Mouse (Mus musculus): ENCODE results near the gene Pgam1. TPM values are rescaled to one million over a fixed set of nuclear protein-coding genes. Genes with fewer than 3 reads are reported as not detected.
"Not testable (repeated sequence)": the region's sequence is repeated elsewhere in the genome, so short reads cannot be mapped to it uniquely, and the experiment has no call there.

Pgam1 gene
- polyA plus RNA-seq, 1 experiment from 2014 or later = 651 TPM

- H3K4me3 ChIP-seq (ENCODE audit: low read depth, low read length); H3K27ac ChIP-seq (ENCODE audit: low read length): not testable (repeated sequence)
Observed at GRCm38 (mm10) chr19:41914592-41914882, 2.8 kb downstream of the Pgam1 start.

GRCm38 (mm10) chr19:41915294-41915693 lies 3.6 kb downstream of the Pgam1 start:
- no peaks in the 10 kb centered on the region for H3K27me3 ChIP-seq (ENCODE audit: control insufficient read depth, insufficient read depth, low read length)
- no peak overlapping the region for H3K9ac ChIP-seq (replicated peaks; ENCODE audit: low read depth, low read length)
- no peak overlapping the region for H3K4me3 ChIP-seq (ENCODE audit: low read depth, low read length)
- no peaks in the 10 kb centered on the region for H3K9me3 ChIP-seq (ENCODE audit: control insufficient read depth, low read depth, low read length)
- peaks cover 39% of the 10 kb centered on the region for H3K36me3 ChIP-seq (ENCODE audit: control insufficient read depth, insufficient read depth, low read length)
- H3K4me2 ChIP-seq (replicated peaks; ENCODE audit: low read depth, low read length) = no peak overlapping the region
- ATAC-seq (ENCODE audit: insufficient number of reproducible peaks, insufficient read depth, low FRiP score, low read depth) = no peak
- H3K4me1 ChIP-seq (ENCODE audit: control insufficient read depth, insufficient read depth, low read length) = peaks cover 14% of the 10 kb centered on the region; the same call in 1 of the 2 replicates
- WGBS = 84% methylated on average over 3 of the region's 3 CpGs
- no peak overlapping the region for H3K27ac ChIP-seq (ENCODE audit: low read length)

More at GRCm38 (mm10) chr19:41914592-41914882, 2.8 kb downstream of the Pgam1 start:
- Histone ChIP-seq H3K4me1 (ENCODE audit: control insufficient read depth, insufficient read depth, low read length) (peaks cover 14% of the 10 kb centered on the region; the same call in 1 of the 2 replicates), H3K36me3 (ENCODE audit: control insufficient read depth, insufficient read depth, low read length) (peaks cover 34% of the 10 kb centered on the region)
- not testable (repeated sequence) for H3K4me2 ChIP-seq (replicated peaks; ENCODE audit: low read depth, low read length); H3K9me3 ChIP-seq (ENCODE audit: control insufficient read depth, low read depth, low read length); H3K27me3 ChIP-seq (ENCODE audit: control insufficient read depth, insufficient read depth, low read length); H3K9ac ChIP-seq (replicated peaks; ENCODE audit: low read depth, low read length); ATAC-seq (ENCODE audit: insufficient number of reproducible peaks, insufficient read depth, low FRiP score, low read depth)

- WGBS = 81% methylated on average over 4 of the region's 4 CpGs
- no peak overlapping the region for H3K4me2 ChIP-seq (replicated peaks; ENCODE audit: low read depth, low read length)
- no peaks in the 10 kb centered on the region for H3K27me3 ChIP-seq (ENCODE audit: control insufficient read depth, insufficient read depth, low read length)
- H3K4me3 ChIP-seq (ENCODE audit: low read depth, low read length) = no peak overlapping the region
- H3K4me1 ChIP-seq (ENCODE audit: control insufficient read depth, insufficient read depth, low read length) = peaks cover 14% of the 10 kb centered on the region; the same call in 1 of the 2 replicates
- no peak for ATAC-seq (ENCODE audit: insufficient number of reproducible peaks, insufficient read depth, low FRiP score, low read depth)
- H3K27ac ChIP-seq (ENCODE audit: low read length) = no peak overlapping the region
- no peak overlapping the region for H3K9ac ChIP-seq (replicated peaks; ENCODE audit: low read depth, low read length)
- no peaks in the 10 kb centered on the region for H3K9me3 ChIP-seq (ENCODE audit: control insufficient read depth, low read depth, low read length)
- H3K36me3 ChIP-seq (ENCODE audit: control insufficient read depth, insufficient read depth, low read length) = peaks cover 43% of the 10 kb centered on the region
Observed at GRCm38 (mm10) chr19:41916853-41917252, 5.1 kb downstream of the Pgam1 start.

GRCm38 (mm10) chr19:41919471-41919870 lies 7.7 kb downstream of the Pgam1 start:
- Histone ChIP-seq H3K9me3 (ENCODE audit: control insufficient read depth, low read depth, low read length) (no peaks in the 10 kb centered on the region), H3K4me3 (ENCODE audit: low read depth, low read length) (no peak overlapping the region), H3K4me2 (replicated peaks; ENCODE audit: low read depth, low read length) (no peak overlapping the region), H3K9ac (replicated peaks; ENCODE audit: low read depth, low read length) (no peak overlapping the region), H3K27ac (ENCODE audit: low read length) (no peak overlapping the region), H3K36me3 (ENCODE audit: control insufficient read depth, insufficient read depth, low read length) (peaks cover 59% of the 10 kb centered on the region), H3K4me1 (ENCODE audit: control insufficient read depth, insufficient read depth, low read length) (no peaks in the 10 kb centered on the region), H3K27me3 (ENCODE audit: control insufficient read depth, insufficient read depth, low read length) (no peaks in the 10 kb centered on the region)
- ATAC-seq (ENCODE audit: insufficient number of reproducible peaks, insufficient read depth, low FRiP score, low read depth) = no peak
- 72% methylated on average over 4 of the region's 4 CpGs for WGBS

GRCm38 (mm10) chr19:41920412-41921067 lies 8.8 kb downstream of the Pgam1 start:
- Histone ChIP-seq H3K27me3 (ENCODE audit: control insufficient read depth, insufficient read depth, low read length) (no peaks in the 10 kb centered on the region), H3K4me2 (replicated peaks; ENCODE audit: low read depth, low read length) (no peak overlapping the region), H3K36me3 (ENCODE audit: control insufficient read depth, insufficient read depth, low read length) (peaks cover 54% of the 10 kb centered on the region), H3K27ac (ENCODE audit: low read length) (no peak overlapping the region), H3K9me3 (ENCODE audit: control insufficient read depth, low read depth, low read length) (no peaks in the 10 kb centered on the region), H3K4me3 (ENCODE audit: low read depth, low read length) (no peak overlapping the region), H3K4me1 (ENCODE audit: control insufficient read depth, insufficient read depth, low read length) (no peaks in the 10 kb centered on the region), H3K9ac (replicated peaks; ENCODE audit: low read depth, low read length) (no peak overlapping the region)
- ATAC-seq (ENCODE audit: insufficient number of reproducible peaks, insufficient read depth, low FRiP score, low read depth) = no peak
- 72% methylated on average over 5 of the region's 5 CpGs for WGBS

- Histone ChIP-seq H3K9ac (replicated peaks; ENCODE audit: low read depth, low read length) (peak overlapping the region; percentile 64), H3K27ac (ENCODE audit: low read length) (peak overlapping the region; percentile 63; the same call in 1 of the 2 replicates), H3K4me1 (ENCODE audit: control insufficient read depth, insufficient read depth, low read length) (peaks cover 15% of the 10 kb centered on the region), H3K9me3 (ENCODE audit: control insufficient read depth, low read depth, low read length) (no peaks in the 10 kb centered on the region), H3K4me2 (replicated peaks; ENCODE audit: low read depth, low read length) (peak overlapping the region; percentile 92), H3K36me3 (ENCODE audit: control insufficient read depth, insufficient read depth, low read length) (peaks cover 14% of the 10 kb centered on the region), H3K27me3 (ENCODE audit: control insufficient read depth, insufficient read depth, low read length) (no peaks in the 10 kb centered on the region), H3K4me3 (ENCODE audit: low read depth, low read length) (peak overlapping the region; percentile 96)
- no peak for ATAC-seq (ENCODE audit: insufficient number of reproducible peaks, insufficient read depth, low FRiP score, low read depth)
- under 1% methylated on average over 28 of the region's 28 CpGs for WGBS
Observed at GRCm38 (mm10) chr19:41932686-41933085, 21.0 kb downstream of the Pgam1 start.

- peak within 1 kb of the TSS; percentile 63; the same call in 1 of the 2 replicates for H3K27ac ChIP-seq (ENCODE audit: low read length)
- no peaks in the 10 kb centered on the region for H3K9me3 ChIP-seq (ENCODE audit: control insufficient read depth, low read depth, low read length)
- peak within 1 kb of the TSS; percentile 69 for H3K9ac ChIP-seq (replicated peaks; ENCODE audit: low read depth, low read length)
- peaks cover 15% of the 10 kb centered on the region for H3K4me1 ChIP-seq (ENCODE audit: control insufficient read depth, insufficient read depth, low read length)
- H3K36me3 ChIP-seq (ENCODE audit: control insufficient read depth, insufficient read depth, low read length) = peaks cover 21% of the 10 kb centered on the region
- ATAC-seq (ENCODE audit: insufficient number of reproducible peaks, insufficient read depth, low FRiP score, low read depth) = peak; percentile 100
- peak within 1 kb of the TSS; percentile 92 for H3K4me2 ChIP-seq (replicated peaks; ENCODE audit: low read depth, low read length)
- under 1% methylated on average over 47 of the region's 47 CpGs for WGBS
- H3K27me3 ChIP-seq (ENCODE audit: control insufficient read depth, insufficient read depth, low read length) = no peaks in the 10 kb centered on the region
- H3K4me3 ChIP-seq (ENCODE audit: low read depth, low read length) = peak within 1 kb of the TSS; percentile 96
Observed at GRCm38 (mm10) chr19:41933179-41934086, 21.7 kb downstream of the Pgam1 start, which contains the start of the genes Exosc1 and Zdhhc16. Exosc1 (minus strand) TSS chr19:41933423. Zdhhc16 (plus strand) TSS chr19:41933480.

- H3K9ac ChIP-seq (replicated peaks; ENCODE audit: low read depth, low read length) = peak overlapping the region; percentile 69
- H3K9me3 ChIP-seq (ENCODE audit: control insufficient read depth, low read depth, low read length) = no peaks in the 10 kb centered on the region
- WGBS = 33% methylated on average over 6 of the region's 6 CpGs
- no peaks in the 10 kb centered on the region for H3K27me3 ChIP-seq (ENCODE audit: control insufficient read depth, insufficient read depth, low read length)
- ATAC-seq (ENCODE audit: insufficient number of reproducible peaks, insufficient read depth, low FRiP score, low read depth) = no peak
- H3K36me3 ChIP-seq (ENCODE audit: control insufficient read depth, insufficient read depth, low read length) = peaks cover 25% of the 10 kb centered on the region
- H3K4me1 ChIP-seq (ENCODE audit: control insufficient read depth, insufficient read depth, low read length) = peaks cover 15% of the 10 kb centered on the region
- H3K4me2 ChIP-seq (replicated peaks; ENCODE audit: low read depth, low read length) = peak overlapping the region; percentile 91
- peak overlapping the region; percentile 96 for H3K4me3 ChIP-seq (ENCODE audit: low read depth, low read length)
- no peak overlapping the region for H3K27ac ChIP-seq (ENCODE audit: low read length)
Observed at GRCm38 (mm10) chr19:41934124-41934523, 22.4 kb downstream of the Pgam1 start.

Data from stomach, embryonic 14.5 days (tissue).